Mouse (Mus musculus) retina, embryonic 14.5 days (tissue): ENCODE results near the gene Fgfr2.
"Not testable (repeated sequence)": the region's sequence is repeated elsewhere in the genome, so short reads cannot be mapped to it uniquely, and the experiment has no call there.

Source experiments
- DNase-seq: peaks from one replicate; pipeline ENCODE4 v3.0.0-alpha.2; 2015; ENCODE audit warnings: low spot score

Fgfr2 gene

GRCm38 (mm10) chr7:132688721-132689120 lies 434.4 kb downstream of the Fgfr2 start:
- no peak for DNase-seq

GRCm38 (mm10) chr7:132687897-132688296 lies 435.3 kb downstream of the Fgfr2 start:
- no peak for DNase-seq

GRCm38 (mm10) chr7:132686515-132686914 lies 436.6 kb downstream of the Fgfr2 start:
- DNase-seq = no peak

- no peak for DNase-seq
These were observed 439.2 kb downstream of the Fgfr2 start for GRCm38 (mm10) chr7:132683923-132684322.

- DNase-seq = no peak
These were observed 440.2 kb downstream of the Fgfr2 start for GRCm38 (mm10) chr7:132682901-132683300.

GRCm38 (mm10) chr7:132682336-132682735 lies 440.8 kb downstream of the Fgfr2 start:
- no peak for DNase-seq

- DNase-seq = no peak
These were observed 441.3 kb downstream of the Fgfr2 start for GRCm38 (mm10) chr7:132681831-132682230.

GRCm38 (mm10) chr7:132681296-132681695 lies 441.9 kb downstream of the Fgfr2 start:
- DNase-seq = no peak

- DNase-seq = no peak
These were observed 443.6 kb downstream of the Fgfr2 start for GRCm38 (mm10) chr7:132679549-132679948.

GRCm38 (mm10) chr7:132679117-132679516 lies 444.0 kb downstream of the Fgfr2 start:
- DNase-seq = no peak

GRCm38 (mm10) chr7:132675922-132676321 lies 447.2 kb downstream of the Fgfr2 start:
- no peak for DNase-seq

- no peak for DNase-seq
These were observed 449.0 kb downstream of the Fgfr2 start for GRCm38 (mm10) chr7:132673931-132674755.

GRCm38 (mm10) chr7:132672481-132672959 lies 450.6 kb downstream of the Fgfr2 start:
- no peak for DNase-seq

- no peak for DNase-seq
These were observed 452.3 kb downstream of the Fgfr2 start for GRCm38 (mm10) chr7:132670863-132671165.

GRCm38 (mm10) chr7:132669999-132670862 lies 452.9 kb downstream of the Fgfr2 start:
- DNase-seq = no peak

GRCm38 (mm10) chr7:132668604-132669003 lies 454.5 kb downstream of the Fgfr2 start:
- no peak for DNase-seq

- DNase-seq = no peak
These were observed 456.6 kb downstream of the Fgfr2 start for GRCm38 (mm10) chr7:132666516-132666915.

- peak; percentile 31 for DNase-seq
These were observed 457.3 kb downstream of the Fgfr2 start for GRCm38 (mm10) chr7:132665664-132666382.

- no peak for DNase-seq
These were observed 458.3 kb downstream of the Fgfr2 start for GRCm38 (mm10) chr7:132664815-132665214.

- not testable (repeated sequence) for DNase-seq
These were observed 460.3 kb downstream of the Fgfr2 start for GRCm38 (mm10) chr7:132662831-132663230.

GRCm38 (mm10) chr7:132659633-132660032 lies 463.5 kb downstream of the Fgfr2 start:
- DNase-seq = no peak

GRCm38 (mm10) chr7:132658688-132659087 lies 464.5 kb downstream of the Fgfr2 start:
- no peak for DNase-seq
